Mouse (Mus musculus): ENCODE results near the gene Zfp28. TPM values are rescaled to one million over a fixed set of nuclear protein-coding genes. Genes with fewer than 3 reads are reported as not detected.

Zfp28 gene
- polyA plus RNA-seq (2012; rRNA removed), result 18.0 and 18.3 TPM in 2 replicates

GRCm38 (mm10) chr7:6383044-6383455 is at the start of gene Zfp28:
Gene Zfp28, plus strand, starts transcription at chr7:6383295.

DNA sequence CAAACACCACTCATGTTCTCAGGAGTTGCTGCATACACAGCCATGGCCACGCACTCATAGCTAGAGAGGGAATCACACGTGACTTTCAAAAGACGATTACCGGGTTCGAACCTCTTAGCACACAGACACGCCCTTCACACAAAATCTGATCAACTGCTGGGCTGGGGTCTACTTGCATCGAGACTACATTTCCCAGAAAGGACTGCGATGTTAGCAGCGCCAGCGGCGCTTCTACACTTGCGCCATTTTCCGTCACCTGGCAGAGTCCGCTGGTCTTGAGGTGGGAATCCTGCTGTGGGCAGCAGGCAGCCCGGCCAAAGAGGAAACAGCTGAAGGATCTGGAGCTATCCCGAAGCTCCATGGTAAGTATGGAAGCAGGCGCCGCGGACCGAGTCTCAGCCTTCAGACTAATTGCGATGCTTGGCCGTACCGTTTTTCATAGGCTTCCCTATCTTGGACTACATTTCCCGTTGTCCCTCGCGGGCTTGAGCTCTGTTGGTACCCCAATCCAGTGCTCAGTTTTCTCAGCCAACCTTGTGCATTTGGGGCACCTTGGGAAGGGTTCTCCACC is 39.5 kb upstream of the Zfp28 start, which contains the start of gene Gm3854:
Gene Gm3854 (plus strand): TSS at position 259 of the 571 bp plus-strand sequence.

DNA sequence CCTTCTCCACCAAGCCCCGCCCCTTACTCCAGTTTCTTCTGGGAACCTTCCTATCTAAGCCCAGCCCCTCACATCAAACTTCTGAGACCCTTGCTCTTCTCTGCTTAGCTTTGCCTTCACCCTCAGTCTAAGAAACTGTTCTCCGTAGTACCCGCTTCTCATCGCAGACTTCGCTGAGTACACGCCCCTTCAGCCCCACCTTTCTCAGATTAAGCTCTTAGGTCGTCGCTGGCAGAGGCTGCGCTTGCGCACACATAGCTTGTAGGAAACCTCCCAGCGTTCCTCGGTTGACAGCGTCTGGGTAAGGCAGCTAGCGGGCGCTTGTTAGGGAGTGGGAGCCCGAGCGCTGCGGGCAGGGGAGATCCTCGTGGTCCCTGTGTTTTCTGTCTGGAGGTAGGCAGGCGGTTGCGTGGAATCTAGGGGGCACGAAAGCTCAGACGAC is 20.0 kb upstream of the Zfp28 start, which contains the start of gene Zfp78:
Gene Zfp78 (plus strand): TSS at position 234 of the 442 bp plus-strand sequence.

GRCm38 (mm10) chr7:6397996-6398975 is 15.2 kb downstream of the Zfp28 start, which contains the start of gene Smim17:
Gene Smim17, plus strand, starts transcription at chr7:6398715.

DNA sequence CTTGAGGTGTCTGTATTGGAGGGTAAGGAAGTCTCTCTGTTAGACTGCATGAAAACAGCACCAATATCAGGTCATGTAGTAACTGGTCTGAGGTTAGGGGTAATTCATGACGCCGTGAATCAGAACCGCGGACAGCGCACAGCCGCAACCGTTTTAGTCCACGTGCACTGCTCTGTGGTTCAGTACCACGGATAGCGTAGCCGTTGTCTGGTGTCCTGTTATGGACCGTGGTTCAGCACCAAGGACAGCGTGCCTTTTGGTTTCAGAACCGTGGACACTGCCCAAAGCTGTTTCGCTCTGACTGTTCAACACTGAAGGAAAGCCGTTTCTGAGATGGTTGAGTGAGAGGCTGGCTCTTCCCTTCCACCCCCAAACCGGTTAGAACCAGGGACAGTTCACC is 26.9 kb downstream of the Zfp28 start, which contains the start of gene Gm20715:
Gene Gm20715 (plus strand): TSS at position 235 of the 400 bp plus-strand sequence.

GRCm38 (mm10) chr7:6438388-6438787 is 55.3 kb downstream of the Zfp28 start, which contains the start of gene Olfr1344:
Gene Olfr1344, plus strand, starts transcription at chr7:6438688.

Other genes with a start within 250 kb of the Zfp28 start
- gene Zfp787, start 227.3 kb upstream of the Zfp28 start, polyA plus RNA-seq (2012; rRNA removed), result 37.3 and 38.6 TPM in 2 replicates
- gene Zfp444, start 211.1 kb upstream of the Zfp28 start, polyA plus RNA-seq (2012; rRNA removed), result 62.6 and 66.3 TPM in 2 replicates
- gene Galp, start 186.2 kb upstream of the Zfp28 start, polyA plus RNA-seq (2012; rRNA removed), result not detected in 2 replicates
- gene Zscan5b, start 161.0 kb upstream of the Zfp28 start, polyA plus RNA-seq (2012; rRNA removed), result not detected in 2 replicates
- 0.35 and 0.43 TPM in 2 replicates for gene Epp13, start 130.6 kb upstream of the Zfp28 start, polyA plus RNA-seq (2012; rRNA removed)
- 7.2 and 7.6 TPM in 2 replicates for gene Zfp667, start 96.7 kb upstream of the Zfp28 start, polyA plus RNA-seq (2012; rRNA removed)
- gene Zfp583, start 52.0 kb upstream of the Zfp28 start, polyA plus RNA-seq (2012; rRNA removed), result 12.9 and 13.1 TPM in 2 replicates
- gene Gm3854, start 39.5 kb upstream of the Zfp28 start, polyA plus RNA-seq (2012; rRNA removed), result 4.1 and 4.4 TPM in 2 replicates
- 3.8 and 4.1 TPM in 2 replicates for gene Zfp78, start 20.0 kb upstream of the Zfp28 start, polyA plus RNA-seq (2012; rRNA removed)
- gene Smim17, start 15.4 kb downstream of the Zfp28 start, polyA plus RNA-seq (2012; rRNA removed), result 9.1 and 10.4 TPM in 2 replicates
- gene Gm20715, start 27.0 kb downstream of the Zfp28 start, polyA plus RNA-seq (2012; rRNA removed), result 0.31 and 0.41 TPM in 2 replicates
- gene Olfr1344, start 55.4 kb downstream of the Zfp28 start, polyA plus RNA-seq (2012; rRNA removed), result 1.2 TPM in 2 replicates
- gene Olfr1336, start 72.9 kb downstream of the Zfp28 start, polyA plus RNA-seq (2012; rRNA removed), result 0.04 TPM in 1 of 2 replicates, not detected in the other
- gene Olfr1346, start 83.8 kb downstream of the Zfp28 start, polyA plus RNA-seq (2012; rRNA removed), result not detected in 2 replicates
- 0.01 TPM in 1 of 2 replicates, not detected in the other for gene Olfr5, start 103.6 kb downstream of the Zfp28 start, polyA plus RNA-seq (2012; rRNA removed)
- not detected in 2 replicates for gene Olfr1347, start 116.5 kb downstream of the Zfp28 start, polyA plus RNA-seq (2012; rRNA removed)
- gene Olfr1348, start 125.5 kb downstream of the Zfp28 start, polyA plus RNA-seq (2012; rRNA removed), result not detected in 2 replicates
- 0.01 TPM in 1 of 2 replicates, not detected in the other for gene Olfr1349, start 139.7 kb downstream of the Zfp28 start, polyA plus RNA-seq (2012; rRNA removed)
- gene Olfr1350, start 181.5 kb downstream of the Zfp28 start, polyA plus RNA-seq (2012; rRNA removed), result not detected in 2 replicates

Measured in central nervous system, embryonic 18 days (tissue).